Comparison of ENCODE assay signal across 1 mouse cellular context in genomic region chr7:80152152-80152551, GRCm38 (mm10).
TF ChIP-seq lines count a peak whose summit lies in the region.

No protein-coding gene starts in this region.

TF ChIP-seq in MEL, 35 proteins besides CTCF, POLR2A, EP300 and RAD21 (continued from another document):
- peak; percentile 85 for TF ChIP-seq MAX (IDR thresholded peaks at IDR 0.05; ENCODE audit: low read length)
- TF ChIP-seq ZNF384 (IDR thresholded peaks at IDR 0.05; ENCODE audit: low read depth, low read length): no peak
- TF ChIP-seq USF1 (IDR thresholded peaks at IDR 0.05; ENCODE audit: low read depth, low read length): peak; percentile 83
- TF ChIP-seq MYC (IDR thresholded peaks at IDR 0.05; ENCODE audit: low read depth, low read length): peak; percentile 93
- no peak for TF ChIP-seq GATA1 (IDR thresholded peaks at IDR 0.05; ENCODE audit: low read depth, low read length)
- TF ChIP-seq BHLHE40 (IDR thresholded peaks at IDR 0.05; ENCODE audit: borderline replicate concordance, low read depth, low read length): no peak
- TF ChIP-seq JUND (IDR thresholded peaks at IDR 0.05; ENCODE audit: low read depth, low read length): no peak
- TF ChIP-seq ZC3H11A (IDR thresholded peaks at IDR 0.05; ENCODE audit: low read depth, low read length): peak; percentile 56
